Mouse (Mus musculus): ENCODE measurements around the gene Actl11.

- TF ChIP-seq CTCF (IDR thresholded peaks at IDR 0.05; ENCODE audit: low read depth, low read length) = no peak
- TF ChIP-seq POLR2A (IDR thresholded peaks at IDR 0.05; ENCODE audit: extremely low read depth, insufficient read depth, low read length) = no peak
Measured at GRCm38 (mm10) chr9:107918884-107919283, 9.4 kb upstream of the Actl11 start.
